ENCODE assay signal across 31 mouse cellular contexts in the genomic region with DNA sequence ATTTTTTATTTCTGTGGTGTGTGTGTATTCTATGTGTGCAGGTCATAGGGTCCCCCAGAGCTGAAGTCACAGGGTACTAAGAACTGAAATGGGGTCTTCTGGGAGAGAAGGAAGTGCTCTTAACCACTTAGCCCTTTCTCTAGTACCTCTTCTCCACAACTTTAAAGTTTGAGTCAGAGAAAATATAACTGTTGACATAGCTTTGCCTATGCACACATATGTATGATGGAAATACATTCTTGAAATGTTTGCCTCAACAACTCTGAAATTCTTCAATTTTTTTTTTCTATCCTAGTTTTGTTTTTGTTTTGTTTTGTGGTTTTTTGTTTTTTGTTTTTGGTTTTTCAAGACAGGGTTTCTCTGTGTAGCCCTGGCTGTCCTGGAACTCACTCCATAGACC.
"Had no signal": no experiment of that assay in that cellular context is flagged by ENCODE, and none has a peak within 500 bp of the region (broad histone marks: within the 10 kb centered on the region; RNA-seq: fewer than 3 reads in every experiment).

No protein-coding gene starts in this region.

- H3K27me3 ChIP-seq: limb, embryonic 12.5 days; limb, embryonic 13.5 days; limb, embryonic 15.5 days; liver, embryonic 12.5 days; liver, embryonic 13.5 days; liver, embryonic 15.5 days; lung, embryonic 15.5 days; megakaryocyte, embryonic 14.5 days; midbrain, embryonic 12.5 days; midbrain, embryonic 13.5 days; midbrain, embryonic 15.5 days; neural tube, embryonic 12.5 days had no signal

- H3K4me3 ChIP-seq: left cerebral cortex, adult 2 months; limb, embryonic 10.5 days; limb, embryonic 12.5 days; limb, embryonic 13.5 days; limb, embryonic 15.5 days; liver, embryonic 12.5 days; liver, embryonic 13.5 days; liver, embryonic 15.5 days; lung, embryonic 15.5 days; megakaryocyte, embryonic 14.5 days; midbrain, embryonic 10.5 days; midbrain, embryonic 12.5 days; midbrain, embryonic 13.5 days; midbrain, embryonic 15.5 days; myocyte; neural tube, embryonic 12.5 days had no signal

- H3K27ac ChIP-seq: left cerebral cortex, adult 2 months; limb, embryonic 10.5 days; limb, embryonic 12.5 days; limb, embryonic 13.5 days; limb, embryonic 15.5 days; liver, embryonic 12.5 days; liver, embryonic 13.5 days; liver, embryonic 14.5 days; liver, embryonic 15.5 days; lung, embryonic 15.5 days; macrophage; midbrain, embryonic 10.5 days; midbrain, embryonic 12.5 days; midbrain, embryonic 13.5 days; midbrain, embryonic 15.5 days; neural tube, embryonic 12.5 days had no signal

- ATAC-seq: liver, embryonic 12.5 days; liver, postnatal 0 days; midbrain, embryonic 13.5 days; midbrain, embryonic 15.5 days; midbrain, embryonic 16.5 days had no signal

- H3K4me1 ChIP-seq: limb, embryonic 10.5 days; limb, embryonic 12.5 days; limb, embryonic 13.5 days; limb, embryonic 15.5 days; liver, embryonic 12.5 days; liver, embryonic 13.5 days; liver, embryonic 15.5 days; lung, embryonic 15.5 days; midbrain, embryonic 10.5 days; midbrain, embryonic 12.5 days; midbrain, embryonic 13.5 days; midbrain, embryonic 15.5 days; neural tube, embryonic 12.5 days had no signal

- H3K9ac ChIP-seq: limb, embryonic 12.5 days; limb, embryonic 13.5 days; limb, embryonic 15.5 days; liver, embryonic 12.5 days; liver, embryonic 13.5 days; liver, embryonic 14.5 days; liver, embryonic 15.5 days; liver, postnatal 0 days; lung, embryonic 14.5 days; lung, embryonic 15.5 days; midbrain, embryonic 12.5 days; midbrain, embryonic 13.5 days; midbrain, embryonic 15.5 days; neural tube, embryonic 12.5 days had no signal

- DNase-seq: left cerebral cortex, postnatal 4 days; liver; liver, embryonic 13.5 days; liver, postnatal 0 days; lung, adult 18-20 months; lung, adult 2 months; lung, embryonic 14.5 days; lung, postnatal 10 days; lung, postnatal 14 days; lung, postnatal 4 days; midbrain, embryonic 14.5 days had no signal

- H3K9me3 ChIP-seq: limb, embryonic 10.5 days; limb, embryonic 12.5 days; limb, embryonic 13.5 days; limb, embryonic 15.5 days; liver, embryonic 12.5 days; liver, embryonic 13.5 days; liver, embryonic 15.5 days; lung, embryonic 15.5 days; megakaryocyte, embryonic 14.5 days; midbrain, embryonic 10.5 days; midbrain, embryonic 12.5 days; midbrain, embryonic 13.5 days; midbrain, embryonic 15.5 days; neural tube, embryonic 12.5 days had no signal

- H3K4me2 ChIP-seq: limb, embryonic 12.5 days; limb, embryonic 13.5 days; limb, embryonic 15.5 days; liver, embryonic 11.5 days; liver, embryonic 12.5 days; liver, embryonic 13.5 days; liver, embryonic 15.5 days; lung, embryonic 14.5 days; lung, embryonic 15.5 days; midbrain, embryonic 11.5 days; midbrain, embryonic 12.5 days; midbrain, embryonic 13.5 days; midbrain, embryonic 15.5 days; neural tube, embryonic 12.5 days had no signal
